Comparison of ENCODE assay signal across 28 mouse cellular contexts in genomic region chr2:69773331-69773730, GRCm38 (mm10). TPM values are rescaled to one million over a fixed set of nuclear protein-coding genes. Genes with fewer than 3 reads are reported as not detected.
A peak's percentile ranks its signal among the peaks of the same experiment; 100 is the strongest.
DNase-seq lines count a peak whose midpoint lies in the region; ATAC-seq lines count a peak whose summit lies in the region.
"Had no signal": no experiment of that assay in that cellular context is flagged by ENCODE, and none has a peak within 500 bp of the region (broad histone marks: within the 10 kb centered on the region; RNA-seq: fewer than 3 reads in every experiment).

No protein-coding gene starts in this region.

- no peak overlapping the region for H3K4me2 ChIP-seq in forebrain, embryonic 12.5 days
- H3K4me2 ChIP-seq: embryonic facial prominence, embryonic 12.5 days; heart, embryonic 15.5 days; liver, embryonic 12.5 days; midbrain, embryonic 13.5 days; neural tube, embryonic 13.5 days had no signal

- H3K27me3 ChIP-seq in forebrain, embryonic 12.5 days, result no peaks in the 10 kb centered on the region
- H3K27me3 ChIP-seq: embryonic facial prominence, embryonic 12.5 days; heart, embryonic 15.5 days; liver, embryonic 12.5 days; megakaryocyte, embryonic 14.5 days; midbrain, embryonic 13.5 days; neural tube, embryonic 13.5 days had no signal

- H3K9ac ChIP-seq in forebrain, embryonic 12.5 days, result no peak overlapping the region
- H3K9ac ChIP-seq: embryonic facial prominence, embryonic 12.5 days; heart, embryonic 15.5 days; liver, embryonic 12.5 days; liver, postnatal 0 days; midbrain, embryonic 13.5 days; neural tube, embryonic 13.5 days had no signal

- ATAC-seq in frontal cortex, adult (ENCODE audit: low TSS enrichment), result peak; percentile 96
- ATAC-seq in forebrain, embryonic 12.5 days (ENCODE audit: low FRiP score), result no peak
- ATAC-seq: forebrain, embryonic 16.5 days; hindbrain, embryonic 16.5 days; liver, embryonic 12.5 days; liver, postnatal 0 days; midbrain, embryonic 13.5 days had no signal

- no peak overlapping the region for H3K4me3 ChIP-seq in forebrain, embryonic 12.5 days (replicated peaks)
- H3K4me3 ChIP-seq: embryonic facial prominence, embryonic 12.5 days; heart, embryonic 10.5 days; heart, embryonic 15.5 days; liver, embryonic 12.5 days; megakaryocyte, embryonic 14.5 days; midbrain, embryonic 13.5 days; neural tube, embryonic 13.5 days had no signal

- intact Hi-C loops in left cerebral cortex, postnatal 10 days (cut with DNase I), result no loop called here
- intact Hi-C loops in left cerebral cortex, postnatal 4 days (cut with DNase I), result no loop called here
- intact Hi-C loops in left cerebral cortex, postnatal 36 days (cut with DNase I), result no loop called here

- no peak for DNase-seq in frontal cortex, postnatal 25 days (ENCODE audit: low spot score in 2 of 2)
- DNase-seq in left cerebral cortex, postnatal 10 days (ENCODE audit: extremely low spot score in 1 of 2, low spot score in 2 of 2), result peak; percentile 38 to 40
- DNase-seq in left cerebral cortex, postnatal 4 days, result no peak
- peak; percentile 23 to 36 for DNase-seq in left cerebral cortex, postnatal 36 days (ENCODE audit: low spot score in 2 of 2)
- DNase-seq in right cerebral cortex, postnatal 4 days, result peak; percentile 35
- no peak for DNase-seq in spleen, postnatal 10 days (ENCODE audit: low spot score in 2 of 2)
- DNase-seq: adrenal gland, adult 8-10 months; cerebellum, adult 8-10 months; cerebellum, postnatal 25 days; embryo, embryonic 11 days; kidney, adult 18-20 months; kidney, postnatal 36 days; liver, postnatal 0 days; lung, postnatal 36 days; thymus, adult 18-20 months; thymus, postnatal 25 days had no signal

- peaks cover 12% of the 10 kb centered on the region for H3K36me3 ChIP-seq in forebrain, embryonic 12.5 days (replicated peaks)
- H3K36me3 ChIP-seq: G1E; heart, embryonic 15.5 days; liver, embryonic 12.5 days had no signal

- WGBS in forebrain, embryonic 12.5 days, result 97% methylated on average over 3 of the region's 3 CpGs

- H3K4me1 ChIP-seq in forebrain, embryonic 12.5 days, result no peaks in the 10 kb centered on the region
- H3K4me1 ChIP-seq: embryonic facial prominence, embryonic 12.5 days; heart, embryonic 10.5 days; heart, embryonic 15.5 days; liver, embryonic 12.5 days; midbrain, embryonic 13.5 days; neural tube, embryonic 13.5 days had no signal

- no peaks in the 10 kb centered on the region for H3K9me3 ChIP-seq in forebrain, embryonic 12.5 days
- H3K9me3 ChIP-seq: embryonic facial prominence, embryonic 12.5 days; G1E; heart, embryonic 10.5 days; heart, embryonic 15.5 days; liver, embryonic 12.5 days; midbrain, embryonic 13.5 days; neural tube, embryonic 13.5 days had no signal

- H3K27ac ChIP-seq in forebrain, embryonic 12.5 days, result no peak overlapping the region
- H3K27ac ChIP-seq: embryonic facial prominence, embryonic 12.5 days; heart, embryonic 10.5 days; heart, embryonic 15.5 days; liver, embryonic 12.5 days; midbrain, embryonic 13.5 days; neural tube, embryonic 13.5 days had no signal

RNA-seq across cellular contexts. Expression of gene Ccdc173, which starts 16.0 kb away (rescaled TPM):
- 1 to 10 TPM; 2.4 to 2.5 TPM for total RNA-seq in left cerebral cortex, postnatal 10 days (2021)
- 1 to 10 TPM; 1.6 to 2.9 TPM for total RNA-seq in left cerebral cortex, postnatal 4 days (2021)
- 1 to 10 TPM; 2.4 to 3.1 TPM for total RNA-seq in left cerebral cortex, postnatal 36 days (2021)
- polyA plus RNA-seq in forebrain, embryonic 12.5 days (2016; fragmentation: Nextera tagmentation; extraction: Ambion mirVana), result 4.4 and 4.5 TPM in 2 replicates

RNA-seq across cellular contexts. Expression of gene Phospho2, which starts 16.1 kb away (rescaled TPM):
- total RNA-seq in left cerebral cortex, postnatal 10 days (2021), result 10 to 100 TPM; 15.8 to 19.0 TPM
- total RNA-seq in left cerebral cortex, postnatal 4 days (2021), result 10 to 100 TPM; 15.7 to 16.9 TPM
- 10 to 100 TPM; 20.3 to 24.5 TPM for total RNA-seq in left cerebral cortex, postnatal 36 days (2021)
- 33.1 and 35.4 TPM in 2 replicates for polyA plus RNA-seq in forebrain, embryonic 12.5 days (2016; fragmentation: Nextera tagmentation; extraction: Ambion mirVana)

RNA-seq across cellular contexts. Expression of gene Klhl23, which starts 48.4 kb away (rescaled TPM):
- total RNA-seq in left cerebral cortex, postnatal 10 days (2021), result 100 to 1,000 TPM; 130 to 143 TPM
- 100 to 1,000 TPM; 136 to 142 TPM for total RNA-seq in left cerebral cortex, postnatal 4 days (2021)
- 10 to 100 TPM; 54.4 to 57.9 TPM for total RNA-seq in left cerebral cortex, postnatal 36 days (2021)
- polyA plus RNA-seq in forebrain, embryonic 12.5 days (2016; fragmentation: Nextera tagmentation; extraction: Ambion mirVana), result 43.8 and 47.9 TPM in 2 replicates

RNA-seq across cellular contexts. Expression of gene Ppig, which starts 51.0 kb away (rescaled TPM):
- 10 to 100 TPM; 55.4 to 59.5 TPM for total RNA-seq in left cerebral cortex, postnatal 10 days (2021)
- 10 to 100 TPM; 66.8 to 68.0 TPM for total RNA-seq in left cerebral cortex, postnatal 4 days (2021)
- 10 to 100 TPM; 51.2 to 67.6 TPM for total RNA-seq in left cerebral cortex, postnatal 36 days (2021)
- polyA plus RNA-seq in forebrain, embryonic 12.5 days (2016; fragmentation: Nextera tagmentation; extraction: Ambion mirVana), result 173 and 178 TPM in 2 replicates

Comparison
In these comparisons a context has a peak if more than half of its experiments do, and no peak if none do; other contexts are left out.
1. DNase-seq: peak in left cerebral cortex, postnatal 10 days (2 of 2), left cerebral cortex, postnatal 36 days (2 of 2) and right cerebral cortex, postnatal 4 days (single experiment); none in frontal cortex, postnatal 25 days (0 of 2), left cerebral cortex, postnatal 4 days (single experiment) and spleen, postnatal 10 days (0 of 2).